Mouse (Mus musculus): Measurements from ENCODE around the gene Hist1h2ak.
"Not testable (repeated sequence)": the region's sequence is repeated elsewhere in the genome, so short reads cannot be mapped to it uniquely, and the experiment has no call there.

The Hist1h2ak gene

GRCm38 (mm10) chr13:21753524-21754285 lies at the start of gene Hist1h2ak, which contains the start of gene Hist1h2bn:
Hist1h2ak (minus strand) TSS chr13:21753827.
Hist1h2bn (plus strand) TSS chr13:21754123.
- in situ Hi-C loops (cut with MboI; ENCODE audit: low pct_unique_long_range_greater_than_20kb in 1 of 2, low sequenced_read_pairs in 2 of 2, unreplicated experiment in 1 of 2), result not testable (repeated sequence)

- in situ Hi-C loops (cut with MboI; ENCODE audit: low pct_unique_long_range_greater_than_20kb in 1 of 2, low sequenced_read_pairs in 2 of 2, unreplicated experiment in 1 of 2), result not testable (repeated sequence)
Observed at GRCm38 (mm10) chr13:21803058-21803457, 49.4 kb upstream of the Hist1h2ak start.

- in situ Hi-C loops (cut with MboI; ENCODE audit: low pct_unique_long_range_greater_than_20kb in 1 of 2, low sequenced_read_pairs in 2 of 2, unreplicated experiment in 1 of 2), result not testable (repeated sequence)
Observed at GRCm38 (mm10) chr13:21797163-21797562, 43.5 kb upstream of the Hist1h2ak start.

GRCm38 (mm10) chr13:21795584-21795983 lies 42.0 kb upstream of the Hist1h2ak start:
- in situ Hi-C loops (cut with MboI; ENCODE audit: low pct_unique_long_range_greater_than_20kb in 1 of 2, low sequenced_read_pairs in 2 of 2, unreplicated experiment in 1 of 2), result no loop called here

GRCm38 (mm10) chr13:21790601-21791283 lies 37.1 kb upstream of the Hist1h2ak start:
- in situ Hi-C loops (cut with MboI; ENCODE audit: low pct_unique_long_range_greater_than_20kb in 1 of 2, low sequenced_read_pairs in 2 of 2, unreplicated experiment in 1 of 2), result no loop called here

- in situ Hi-C loops (cut with MboI; ENCODE audit: low pct_unique_long_range_greater_than_20kb in 1 of 2, low sequenced_read_pairs in 2 of 2, unreplicated experiment in 1 of 2), result no loop called here
Observed at GRCm38 (mm10) chr13:21789925-21790324, 36.3 kb upstream of the Hist1h2ak start.

GRCm38 (mm10) chr13:21787760-21788593 lies 34.4 kb upstream of the Hist1h2ak start:
- in situ Hi-C loops (cut with MboI; ENCODE audit: low pct_unique_long_range_greater_than_20kb in 1 of 2, low sequenced_read_pairs in 2 of 2, unreplicated experiment in 1 of 2), result no loop called here

- in situ Hi-C loops (cut with MboI; ENCODE audit: low pct_unique_long_range_greater_than_20kb in 1 of 2, low sequenced_read_pairs in 2 of 2, unreplicated experiment in 1 of 2), result not testable (repeated sequence)
Observed at GRCm38 (mm10) chr13:21786899-21787629, 33.4 kb upstream of the Hist1h2ak start, which contains the start of the genes Hist1h2an and Hist1h2bp. Hist1h2an (minus strand) TSS chr13:21787218. Hist1h2bp (plus strand) TSS chr13:21787461.

- in situ Hi-C loops (cut with MboI; ENCODE audit: low pct_unique_long_range_greater_than_20kb in 1 of 2, low sequenced_read_pairs in 2 of 2, unreplicated experiment in 1 of 2), result no loop called here
Observed at GRCm38 (mm10) chr13:21786189-21786898, 32.7 kb upstream of the Hist1h2ak start.

GRCm38 (mm10) chr13:21784311-21784710 lies 30.7 kb upstream of the Hist1h2ak start:
- in situ Hi-C loops (cut with MboI; ENCODE audit: low pct_unique_long_range_greater_than_20kb in 1 of 2, low sequenced_read_pairs in 2 of 2, unreplicated experiment in 1 of 2), result no loop called here

- in situ Hi-C loops (cut with MboI; ENCODE audit: low pct_unique_long_range_greater_than_20kb in 1 of 2, low sequenced_read_pairs in 2 of 2, unreplicated experiment in 1 of 2), result no loop called here
Observed at GRCm38 (mm10) chr13:21783734-21784161, 30.1 kb upstream of the Hist1h2ak start.

GRCm38 (mm10) chr13:21783255-21783617 lies 29.6 kb upstream of the Hist1h2ak start, which contains the start of gene Hist1h3i:
Hist1h3i (minus strand) TSS chr13:21783370.
- in situ Hi-C loops (cut with MboI; ENCODE audit: low pct_unique_long_range_greater_than_20kb in 1 of 2, low sequenced_read_pairs in 2 of 2, unreplicated experiment in 1 of 2), result no loop called here

- in situ Hi-C loops (cut with MboI; ENCODE audit: low pct_unique_long_range_greater_than_20kb in 1 of 2, low sequenced_read_pairs in 2 of 2, unreplicated experiment in 1 of 2), result not testable (repeated sequence)
Observed at GRCm38 (mm10) chr13:21782361-21783254, 29.0 kb upstream of the Hist1h2ak start.

GRCm38 (mm10) chr13:21781639-21782038 lies 28.0 kb upstream of the Hist1h2ak start:
- in situ Hi-C loops (cut with MboI; ENCODE audit: low pct_unique_long_range_greater_than_20kb in 1 of 2, low sequenced_read_pairs in 2 of 2, unreplicated experiment in 1 of 2), result no loop called here

GRCm38 (mm10) chr13:21781021-21781555 lies 27.5 kb upstream of the Hist1h2ak start:
- in situ Hi-C loops (cut with MboI; ENCODE audit: low pct_unique_long_range_greater_than_20kb in 1 of 2, low sequenced_read_pairs in 2 of 2, unreplicated experiment in 1 of 2), result no loop called here

Data from mouse embryonic stem cell (cell line).